Mouse (Mus musculus): ENCODE data around the gene Mau2.
"Not testable (repeated sequence)": the region's sequence is repeated elsewhere in the genome, so short reads cannot be mapped to it uniquely, and the experiment has no call there.

Mau2 gene

DNA sequence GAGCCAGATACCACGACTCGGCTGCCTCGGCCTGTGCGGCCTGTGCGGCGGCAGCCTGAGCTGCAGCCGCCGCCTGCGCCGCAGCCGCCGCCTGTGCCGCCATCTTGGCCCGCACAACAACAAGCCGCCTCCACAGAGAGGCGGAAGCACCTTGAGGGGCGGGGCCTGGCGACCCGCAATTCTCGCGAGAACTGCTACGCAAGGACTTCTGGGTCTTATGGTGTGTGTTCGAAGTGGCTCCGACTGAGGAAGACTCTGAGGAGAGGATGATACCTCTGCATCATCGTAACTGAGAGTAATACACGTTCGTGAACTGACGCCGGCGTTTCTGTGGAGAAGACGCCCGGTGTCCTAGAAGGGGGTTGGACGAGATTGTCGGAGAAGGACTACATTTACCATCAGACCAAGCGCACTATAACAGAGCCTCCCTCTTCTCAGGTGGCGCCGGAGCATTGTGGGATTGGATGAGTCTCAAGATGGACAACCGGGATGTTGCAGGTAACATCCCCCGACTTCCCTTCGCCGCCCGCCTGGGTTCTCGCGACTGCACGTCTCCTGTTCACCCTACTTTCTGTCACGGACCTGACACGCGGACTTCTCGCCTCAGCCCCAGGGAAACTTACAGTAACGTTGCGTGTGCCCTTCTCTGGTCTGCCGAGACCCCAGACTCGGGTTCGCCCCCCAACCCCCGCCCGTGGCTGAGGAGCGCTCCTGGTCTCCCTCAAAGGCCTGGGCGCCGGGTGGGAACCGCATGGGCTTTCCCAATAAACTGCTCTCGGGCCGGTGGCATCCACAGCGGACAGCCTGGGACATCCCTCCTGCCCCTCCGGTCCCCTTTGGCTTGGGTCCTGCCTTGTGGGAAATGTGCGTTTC is at the start of gene Mau2, which contains the start of gene Sugp1:
Gene Mau2, minus strand, starts transcription at position 152 of the 873 bp plus-strand sequence.
Gene Sugp1, plus strand, starts transcription at position 231 of the 873 bp plus-strand sequence.
- DNase-seq: peak; percentile 96

DNA sequence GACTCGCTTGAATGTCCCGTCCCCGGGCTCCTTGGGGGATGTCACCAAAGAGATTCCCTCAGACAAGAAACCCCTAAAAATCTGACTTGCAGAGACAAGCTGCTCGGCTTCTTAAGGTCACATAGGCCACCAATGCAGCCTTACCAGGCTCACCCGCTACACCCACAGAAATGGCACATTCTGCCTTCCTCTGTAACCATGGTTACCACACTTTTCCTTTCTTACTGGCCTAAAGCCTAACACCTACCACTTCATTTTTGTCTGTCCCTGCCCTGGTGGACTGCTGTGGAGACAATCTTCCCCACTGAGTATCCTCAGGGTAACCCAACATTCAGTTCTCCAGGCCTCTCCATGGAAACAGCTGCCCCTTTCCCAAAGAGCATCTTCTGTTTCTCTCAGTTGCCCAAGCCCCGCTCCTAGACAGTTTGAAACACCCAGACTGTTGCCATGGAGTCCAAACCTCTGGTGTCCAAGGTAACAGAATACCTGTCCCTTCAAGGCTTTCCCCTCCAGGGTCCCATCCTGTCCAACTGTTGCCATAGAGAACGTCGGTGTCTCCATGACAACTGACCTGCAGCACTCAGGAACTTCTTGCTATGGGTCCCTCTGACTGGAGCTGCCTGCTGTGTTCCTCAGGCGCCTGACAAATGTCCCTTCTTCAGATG is 46.9 kb upstream of the Mau2 start:
- no peak for DNase-seq

DNA sequence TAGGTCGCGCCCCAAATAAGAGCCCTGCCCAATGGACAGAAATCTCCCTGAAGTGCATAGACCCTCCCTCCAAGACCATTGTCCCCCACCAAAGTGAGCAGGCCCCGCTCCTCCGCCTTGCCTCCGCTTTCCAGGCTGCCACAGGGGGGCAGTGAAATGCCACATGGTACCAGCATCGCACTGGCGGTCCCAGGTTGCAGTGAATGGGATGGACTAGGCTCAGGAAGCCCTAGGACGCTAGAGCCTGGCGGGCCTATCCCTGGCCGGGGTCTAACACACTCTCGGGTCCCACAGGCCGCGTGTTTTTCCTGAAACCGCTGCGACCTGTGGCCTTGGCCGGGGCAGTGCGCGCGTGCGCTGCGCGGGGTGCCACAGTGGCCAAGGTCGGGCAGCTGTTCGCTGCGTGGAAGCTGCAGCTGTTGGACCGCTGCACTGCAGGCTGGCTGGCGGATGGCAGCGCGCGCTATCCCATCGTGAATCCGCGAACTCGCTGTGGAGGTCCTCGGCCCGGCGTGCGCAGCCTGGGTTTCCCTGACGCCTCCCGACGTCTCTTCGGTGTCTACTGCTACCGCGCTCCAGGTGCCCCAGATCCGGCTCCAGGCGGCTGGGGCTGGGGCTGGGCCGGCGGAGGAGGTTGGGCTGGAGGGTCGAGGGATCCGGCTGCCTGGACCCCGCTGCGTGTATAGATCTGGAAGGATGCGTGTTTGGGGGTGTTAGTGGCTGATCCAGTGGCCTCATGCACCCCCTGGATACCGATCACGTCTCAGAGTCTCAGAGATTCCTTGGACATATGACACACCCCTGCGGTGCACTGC is 45.5 kb upstream of the Mau2 start:
- DNase-seq: peak; percentile 55

DNA sequence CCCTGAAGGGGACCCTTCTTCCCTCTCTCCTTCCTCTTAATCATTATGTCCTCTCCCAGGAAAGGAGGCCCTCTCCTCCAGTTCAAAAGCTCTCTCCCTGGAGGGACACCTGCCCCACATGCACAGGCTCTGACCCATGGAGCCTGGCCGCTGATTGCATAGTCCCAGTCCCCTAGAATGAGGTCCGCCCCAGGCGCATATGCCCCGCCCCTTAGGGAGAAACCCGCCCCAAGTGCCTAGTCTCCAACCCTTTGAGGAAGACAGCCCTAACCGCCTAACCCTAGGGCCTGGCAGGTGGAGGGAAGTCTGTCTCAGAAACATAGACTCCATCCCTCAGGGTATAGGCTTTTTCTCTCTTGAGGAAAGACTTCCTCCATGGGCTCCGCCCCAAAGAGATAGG is 44.7 kb upstream of the Mau2 start:
- DNase-seq: no peak

DNA sequence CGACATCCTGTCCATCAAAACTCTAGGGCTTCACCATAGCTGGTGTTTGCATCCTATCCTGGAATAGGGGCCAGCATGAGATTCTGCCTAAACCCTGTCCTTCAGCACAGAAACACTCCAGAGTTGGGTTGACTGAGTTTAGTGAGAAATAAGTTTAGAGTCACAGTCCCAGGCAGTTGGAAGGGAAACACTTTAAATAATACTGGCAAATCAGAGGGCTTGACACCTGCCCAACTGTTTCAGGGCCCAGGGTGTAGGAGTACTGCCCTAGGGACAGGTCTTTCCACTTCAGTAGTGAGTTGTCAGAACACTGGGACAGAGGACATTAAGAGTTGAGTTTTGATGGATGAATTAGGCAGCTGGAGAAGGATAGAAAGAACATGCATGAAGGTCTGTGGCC is 43.6 kb upstream of the Mau2 start:
- no peak for DNase-seq

DNA sequence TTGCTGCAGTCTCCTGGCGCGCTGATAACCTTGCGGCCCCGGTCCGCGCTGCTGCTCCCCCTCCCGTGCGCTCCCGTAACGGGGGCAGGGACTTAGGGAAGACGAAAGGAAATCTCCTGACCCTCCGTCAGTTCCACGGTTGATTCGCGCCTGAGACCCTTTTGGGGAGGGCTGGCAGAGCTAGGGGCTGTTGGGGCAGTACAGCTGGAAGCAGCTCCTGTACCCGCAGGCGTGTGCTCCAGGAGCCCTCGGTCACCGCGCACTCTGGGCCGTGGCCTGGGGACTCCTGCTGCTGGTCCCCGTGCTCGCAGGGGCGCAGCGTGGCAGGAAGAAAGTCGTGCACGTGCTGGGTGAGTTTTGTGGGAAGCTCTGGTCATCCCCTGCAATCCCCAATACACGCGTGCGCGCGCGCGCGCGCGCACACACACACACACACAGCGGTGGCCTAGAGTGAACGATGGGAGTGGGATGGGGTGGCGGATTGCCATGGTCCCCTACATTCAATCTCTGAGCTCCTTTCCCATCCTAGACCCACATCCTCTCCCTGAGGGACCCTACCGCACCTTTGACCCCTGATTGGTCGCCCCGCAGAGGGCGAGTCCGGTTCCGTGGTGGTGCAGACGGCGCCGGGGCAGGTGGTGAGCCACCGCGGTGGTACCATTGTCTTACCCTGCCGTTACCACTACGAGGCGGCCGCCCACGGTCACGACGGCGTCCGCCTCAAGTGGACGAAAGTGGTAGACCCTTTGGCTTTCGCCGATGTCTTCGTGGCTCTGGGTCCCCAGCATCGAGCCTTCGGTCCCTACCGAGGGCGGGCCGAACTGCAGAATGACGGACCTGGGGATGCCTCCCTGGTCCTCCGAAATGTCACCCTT is 41.9 kb upstream of the Mau2 start:
- peak; percentile 69 for DNase-seq

DNA sequence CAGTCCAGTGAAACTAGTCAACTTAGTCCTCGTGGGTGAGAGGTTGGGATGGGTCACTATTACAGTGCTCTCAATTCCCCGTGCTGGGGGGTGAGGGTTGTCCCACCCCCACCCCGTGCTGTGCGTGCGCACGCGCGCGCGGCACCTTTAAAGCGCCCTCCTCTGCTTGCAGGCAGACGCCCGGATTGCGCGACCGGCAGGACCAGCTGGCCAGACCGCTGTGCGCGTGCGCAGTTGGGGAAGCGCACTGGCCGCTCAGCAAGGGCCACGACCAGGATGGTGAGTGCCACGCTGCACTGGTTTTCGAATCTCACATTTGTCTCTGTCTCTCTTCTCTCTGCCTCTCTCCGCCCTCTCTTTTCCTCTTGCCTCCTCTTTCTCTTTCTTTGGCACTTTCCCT is 40.8 kb upstream of the Mau2 start, which contains the start of gene Hapln4:
Gene Hapln4, plus strand, starts transcription at position 173 of the 400 bp plus-strand sequence.
- DNase-seq: peak; percentile 93

DNA sequence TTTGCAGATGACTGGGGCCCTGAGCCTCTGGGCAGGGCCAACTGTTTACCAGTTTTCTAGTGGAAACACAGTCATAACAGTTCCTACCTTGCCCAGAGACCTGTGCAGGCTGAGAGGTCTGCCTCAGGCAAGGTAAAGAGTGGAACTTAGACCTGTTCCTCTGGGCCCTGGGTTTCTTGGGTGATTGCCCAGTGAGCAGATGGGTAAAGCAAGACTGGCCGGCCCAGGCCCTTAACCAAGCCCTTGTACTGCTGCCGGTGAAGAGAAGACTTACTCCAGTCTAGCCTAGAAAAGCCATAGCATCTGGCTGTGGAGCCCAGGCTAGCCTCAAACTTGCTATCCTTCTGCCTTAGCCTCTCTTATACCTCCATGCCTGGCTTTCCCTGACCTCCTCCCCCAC is 39.4 kb upstream of the Mau2 start:
- peak; percentile 47 for DNase-seq

DNA sequence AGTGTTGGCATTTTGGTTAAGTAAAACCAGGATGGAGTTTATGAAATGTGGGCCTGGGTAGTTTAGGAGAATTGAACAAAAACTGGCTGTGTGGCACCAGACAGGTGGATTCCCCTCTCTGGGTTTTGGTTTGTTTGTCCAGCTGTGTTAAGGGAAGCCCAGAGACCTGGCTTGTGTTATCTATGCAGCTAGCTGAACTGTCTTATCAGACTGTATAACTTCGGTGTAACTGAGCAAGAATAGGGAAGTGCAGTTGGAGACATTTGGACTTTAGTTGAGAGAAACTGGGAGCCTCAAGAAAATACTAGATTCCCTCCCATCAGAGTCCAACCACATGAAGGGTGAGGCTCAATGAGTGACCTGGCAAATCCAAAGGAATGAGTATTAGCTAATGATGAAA is 31.1 kb upstream of the Mau2 start:
- DNase-seq: no peak

DNA sequence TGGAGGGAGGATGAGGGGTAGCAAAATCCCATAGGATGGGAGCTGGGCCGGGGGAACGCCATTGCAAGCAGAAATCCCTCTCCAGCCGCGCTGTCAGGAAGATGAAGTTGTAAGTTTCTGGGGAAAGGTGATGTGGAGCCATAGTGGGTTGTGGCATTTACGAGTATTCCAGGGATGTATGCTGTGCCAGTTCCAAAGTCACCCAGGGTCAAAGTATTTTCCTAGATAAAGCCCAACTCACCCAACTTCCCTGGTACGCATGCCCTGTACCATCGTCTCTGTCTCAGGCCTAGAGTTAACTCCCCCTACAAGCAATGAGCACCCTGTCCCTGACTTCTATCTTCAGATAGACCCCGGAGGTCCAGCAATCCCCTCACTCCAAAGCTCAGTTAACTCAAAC is 30.6 kb upstream of the Mau2 start:
- DNase-seq: no peak

DNA sequence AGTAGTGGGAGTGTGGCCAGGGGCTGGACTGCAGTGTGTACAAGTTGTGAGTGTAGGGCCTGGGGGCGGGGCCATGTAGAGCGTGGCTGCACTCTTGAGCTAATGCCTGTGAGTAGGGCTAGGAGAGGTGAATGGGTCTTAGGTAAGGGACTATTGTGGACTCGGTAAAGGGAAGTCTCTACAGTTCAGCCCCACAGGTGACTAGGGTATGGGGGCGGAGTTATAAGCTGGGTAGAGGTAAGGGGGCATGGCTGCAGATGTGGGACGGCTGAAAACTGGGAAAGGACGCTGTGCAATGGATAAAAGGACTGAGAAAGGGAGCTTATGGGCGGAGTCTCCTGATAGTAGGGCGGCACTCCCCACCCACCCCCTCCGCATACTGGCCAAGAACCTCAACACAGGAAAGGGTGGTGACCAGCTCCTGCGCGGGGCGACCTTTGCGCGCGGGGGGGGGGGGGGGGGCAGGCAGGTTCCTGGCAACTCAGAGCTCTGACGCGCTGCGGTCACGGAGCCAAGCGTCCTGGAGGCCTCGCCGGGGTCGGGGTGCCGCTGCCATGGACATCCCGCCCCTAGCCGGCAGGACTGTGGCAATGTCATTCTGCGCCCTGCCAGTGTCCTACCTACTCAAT is 30.0 kb upstream of the Mau2 start, which contains the start of gene Tm6sf2:
Gene Tm6sf2, plus strand, starts transcription at position 484 of the 629 bp plus-strand sequence.
- no peak for DNase-seq

DNA sequence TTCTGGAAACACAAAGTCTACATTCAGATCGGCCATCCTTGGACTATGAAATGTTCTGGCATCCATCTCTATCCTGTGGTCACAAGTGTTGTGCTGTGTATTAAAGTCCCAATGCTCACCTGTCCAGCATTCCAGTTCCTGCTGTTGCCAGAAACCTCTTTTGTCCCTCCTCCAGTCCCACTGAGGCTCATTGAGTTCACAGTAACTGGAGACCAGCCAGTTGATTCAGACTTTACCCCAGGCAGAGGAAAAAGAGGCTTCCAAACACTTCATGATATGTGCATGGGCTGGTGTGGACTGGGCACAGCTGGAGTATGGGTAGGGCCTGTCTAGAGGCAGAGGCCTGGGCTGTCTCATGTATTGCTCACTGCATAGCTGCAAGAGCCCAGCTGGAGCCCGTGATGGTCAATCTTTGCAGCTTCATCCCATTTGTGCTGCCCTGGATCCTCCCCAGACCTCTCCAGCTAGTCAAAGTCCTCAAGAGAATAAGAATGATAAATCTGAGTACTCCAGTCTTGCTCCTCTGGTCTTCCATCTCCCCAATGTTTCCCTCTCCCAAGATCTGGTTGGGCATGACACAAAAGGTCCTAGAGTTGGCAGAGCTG is 29.4 kb upstream of the Mau2 start:
- DNase-seq: no peak

DNA sequence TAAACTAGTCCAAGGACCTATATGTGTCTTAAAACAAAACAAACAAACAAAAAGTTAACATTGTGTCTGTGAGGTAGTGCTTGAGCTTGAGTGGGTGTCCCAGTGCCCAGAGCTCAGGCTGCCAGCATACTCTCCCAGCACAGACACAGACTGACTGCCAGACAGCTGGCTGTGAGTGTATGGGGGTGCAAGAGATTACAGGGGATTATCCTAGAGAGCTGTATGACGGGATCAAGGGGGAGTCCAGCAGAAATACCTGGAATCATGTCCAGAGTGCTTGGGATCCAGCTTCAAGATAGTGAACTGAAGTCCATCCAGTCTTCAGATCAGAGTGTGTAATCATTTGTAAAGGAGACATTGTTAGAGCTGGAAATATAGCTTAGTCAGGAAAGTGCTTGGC is 15.2 kb upstream of the Mau2 start:
- DNase-seq: no peak

DNA sequence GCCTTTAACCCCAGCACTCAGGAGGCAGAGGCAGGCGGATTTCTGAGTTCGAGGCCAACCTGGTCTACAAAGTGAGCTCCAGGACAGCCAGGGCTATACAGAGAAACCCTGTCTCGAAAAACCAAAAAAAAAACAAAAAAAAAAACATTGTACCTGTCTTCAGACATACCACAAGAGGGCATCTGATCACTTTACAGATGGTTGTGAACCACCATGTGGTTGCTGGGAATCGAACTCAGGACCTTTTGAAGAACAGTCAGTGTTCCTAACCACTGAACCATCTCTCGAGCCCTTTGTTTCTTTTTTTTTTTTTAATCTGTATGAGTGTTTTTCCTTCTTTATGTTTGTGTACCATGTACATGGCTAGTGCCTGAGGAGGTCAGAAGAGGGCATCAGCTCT is 7.9 kb upstream of the Mau2 start:
- not testable (repeated sequence) for DNase-seq

DNA sequence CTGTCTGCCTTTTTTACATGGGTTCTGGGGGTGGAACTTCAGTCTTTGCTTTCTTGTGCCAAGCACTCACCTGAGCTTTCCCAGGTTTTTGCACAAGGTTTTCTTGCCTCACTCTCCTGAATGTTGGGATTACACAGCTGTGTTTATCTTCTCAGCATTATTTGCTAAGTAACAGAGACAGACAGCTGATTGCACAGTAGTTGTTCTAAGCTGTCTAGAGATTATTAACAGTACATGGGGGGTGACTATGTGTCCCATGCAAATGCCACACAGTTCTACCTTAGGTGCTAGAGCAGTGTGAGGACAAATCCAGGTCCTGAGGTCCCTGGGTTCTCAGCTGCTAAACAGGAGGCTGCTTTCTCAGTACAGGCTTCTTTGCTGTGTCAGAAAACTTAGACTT is 7.1 kb upstream of the Mau2 start:
- DNase-seq: no peak

DNA sequence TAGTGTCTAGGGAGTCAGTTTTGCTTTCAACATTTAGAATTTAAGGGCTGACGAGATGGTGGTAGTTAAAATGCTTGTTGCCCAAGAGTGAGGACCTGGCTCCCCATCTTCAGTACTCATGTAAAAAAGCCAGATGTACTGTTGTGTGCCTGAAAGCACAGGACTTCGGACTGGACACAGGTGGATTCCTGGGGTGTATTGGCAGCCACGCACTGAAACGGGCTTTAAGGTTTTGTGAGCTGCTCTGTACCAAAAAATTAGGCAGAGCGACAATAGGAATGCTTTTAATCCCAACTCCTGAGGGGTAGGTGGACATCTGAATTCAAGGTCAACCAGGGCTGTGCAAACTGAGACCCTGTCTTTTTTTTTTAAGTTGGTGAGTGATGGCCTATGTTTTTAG is 1.5 kb upstream of the Mau2 start:
- DNase-seq: peak; percentile 42

DNA sequence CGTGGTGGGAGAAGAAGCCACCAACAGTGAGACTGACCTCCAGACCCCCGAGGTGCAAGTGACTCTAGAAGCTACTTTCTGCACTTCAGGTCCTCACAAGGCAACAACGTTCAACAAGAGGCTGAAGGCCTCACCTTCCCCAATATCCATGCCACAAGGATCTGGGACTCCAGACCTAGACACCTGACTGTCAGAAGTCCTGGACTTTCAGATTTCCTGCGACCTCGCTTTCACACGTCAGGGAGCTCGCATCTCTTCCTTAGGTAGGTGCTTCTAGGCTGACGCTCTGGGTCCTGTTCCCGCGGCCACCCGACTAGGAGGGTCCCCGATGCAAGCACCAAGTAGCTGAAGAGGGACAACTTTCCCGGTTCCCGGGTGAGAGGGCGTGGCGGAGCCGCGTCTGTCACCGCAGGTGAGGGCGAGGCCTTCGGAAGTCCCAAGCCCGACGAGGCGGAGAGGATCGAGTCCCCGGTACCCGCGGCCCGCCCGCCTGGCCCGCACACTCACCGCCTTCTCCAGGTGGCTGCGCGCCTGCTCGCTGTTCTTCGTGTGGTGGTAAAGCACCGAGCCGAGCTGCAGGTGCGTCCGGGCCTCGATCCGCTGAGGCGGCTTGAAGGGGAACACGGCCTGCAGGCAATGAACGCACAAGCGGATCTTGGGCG is 518 bp downstream of the Mau2 start:
- peak; percentile 66 for DNase-seq

DNA sequence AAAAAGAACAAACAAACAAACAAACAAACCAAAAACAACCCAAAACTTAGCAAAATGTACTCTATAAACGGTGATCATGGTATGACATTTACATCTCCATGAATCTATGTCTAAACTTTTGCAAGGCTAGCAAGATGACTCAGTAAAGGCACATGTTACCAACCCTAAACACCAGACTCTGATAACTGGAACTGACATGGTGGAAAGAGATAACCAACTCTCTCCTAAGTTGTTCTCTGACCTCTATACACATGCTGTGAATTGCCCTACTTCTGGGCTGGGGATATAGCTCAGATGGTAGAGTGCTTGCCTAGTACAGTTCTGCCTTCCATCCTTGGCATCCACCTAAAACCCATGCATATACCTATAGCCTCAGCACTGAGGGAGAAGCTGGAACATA is 4.5 kb downstream of the Mau2 start:
- DNase-seq: no peak

DNA sequence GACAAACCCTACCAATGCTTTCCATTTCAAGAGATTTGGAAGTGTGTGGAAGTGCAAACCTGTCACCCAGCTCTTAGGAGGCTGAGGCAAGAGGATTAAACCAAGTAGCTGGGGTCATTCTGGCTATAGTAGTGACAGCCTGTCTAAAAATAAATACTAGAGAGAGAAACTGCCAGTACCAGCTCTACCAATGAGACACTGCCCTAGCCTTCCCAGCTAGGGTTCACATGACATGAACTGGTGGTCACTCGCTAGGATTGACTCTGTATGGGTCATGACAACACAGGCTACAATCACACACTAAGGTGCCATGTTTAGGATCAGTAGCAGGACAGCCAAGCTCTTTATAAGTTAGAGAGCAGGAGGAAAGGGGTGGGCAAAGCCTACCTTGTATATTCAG is 12.3 kb downstream of the Mau2 start:
- DNase-seq: no peak

DNA sequence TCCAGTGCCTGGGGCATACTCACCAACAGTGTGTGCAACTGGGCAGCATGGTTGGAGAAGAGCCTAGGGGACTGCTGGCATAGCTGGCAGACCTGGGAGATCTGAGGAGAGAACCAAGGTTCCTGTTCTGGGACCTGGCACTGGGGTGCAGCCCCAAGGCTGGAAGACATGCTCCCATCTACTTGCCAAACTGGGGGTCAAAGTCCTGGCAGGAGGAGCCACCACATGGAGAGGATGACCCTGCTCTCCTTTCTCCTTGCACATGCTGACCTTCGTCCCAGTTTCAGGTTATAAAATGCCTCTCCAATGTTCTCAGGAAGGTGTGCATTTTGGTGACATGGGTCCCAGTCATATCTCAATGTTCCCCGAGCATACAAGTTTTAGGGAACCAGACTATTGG is 16.4 kb downstream of the Mau2 start:
- no peak for DNase-seq

DNA sequence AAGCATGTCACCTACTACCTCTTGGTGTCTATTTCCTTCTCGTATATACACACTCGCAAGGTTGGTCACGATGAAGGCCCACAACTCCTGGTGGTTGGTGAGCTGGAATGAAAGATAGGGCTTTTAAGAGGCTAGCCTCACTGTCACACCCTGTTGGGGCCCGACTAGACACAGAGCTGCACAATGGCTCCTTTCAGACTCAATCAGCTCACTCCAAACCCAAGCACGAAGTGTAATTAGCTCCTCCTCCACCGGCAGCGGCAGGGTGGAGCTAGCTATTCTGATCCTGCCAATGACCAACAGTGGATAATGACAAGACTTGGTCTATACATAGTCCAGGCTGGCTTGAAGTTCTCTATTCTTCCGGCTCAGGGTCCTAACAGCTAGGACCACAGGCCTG is 18.9 kb downstream of the Mau2 start:
- no peak for DNase-seq

Measured in cerebellum, adult 9-11 months (tissue).